Mouse (Mus musculus): ENCODE data around the gene Usp48.

Gene Usp48

GRCm38 (mm10) chr4:137687234-137687825 lies 93.8 kb downstream of the Usp48 start:
- DNase-seq (ENCODE audit: low spot score), result no peak

GRCm38 (mm10) chr4:137692107-137692902 lies 98.8 kb downstream of the Usp48 start:
- DNase-seq (ENCODE audit: low spot score), result no peak

GRCm38 (mm10) chr4:137695300-137695699 lies 101.7 kb downstream of the Usp48 start:
- DNase-seq (ENCODE audit: low spot score), result no peak

- DNase-seq (ENCODE audit: low spot score), result no peak
These were observed 102.3 kb downstream of the Usp48 start for GRCm38 (mm10) chr4:137695900-137696299.

GRCm38 (mm10) chr4:137697156-137697885 lies 103.8 kb downstream of the Usp48 start:
- DNase-seq (ENCODE audit: low spot score), result no peak

- DNase-seq (ENCODE audit: low spot score), result no peak
These were observed 104.8 kb downstream of the Usp48 start for GRCm38 (mm10) chr4:137698076-137698985.

GRCm38 (mm10) chr4:137699264-137700211 lies 106.0 kb downstream of the Usp48 start:
- no peak for DNase-seq (ENCODE audit: low spot score)

GRCm38 (mm10) chr4:137700960-137701359 lies 107.4 kb downstream of the Usp48 start:
- DNase-seq (ENCODE audit: low spot score), result no peak

- no peak for DNase-seq (ENCODE audit: low spot score)
These were observed 109.5 kb downstream of the Usp48 start for GRCm38 (mm10) chr4:137703077-137703476.

- DNase-seq (ENCODE audit: low spot score), result no peak
These were observed 111.0 kb downstream of the Usp48 start for GRCm38 (mm10) chr4:137704561-137704960.

GRCm38 (mm10) chr4:137705379-137705778 lies 111.8 kb downstream of the Usp48 start:
- no peak for DNase-seq (ENCODE audit: low spot score)

- no peak for DNase-seq (ENCODE audit: low spot score)
These were observed 113.0 kb downstream of the Usp48 start for GRCm38 (mm10) chr4:137706510-137706909.

GRCm38 (mm10) chr4:137707216-137707990 lies 113.8 kb downstream of the Usp48 start:
- peak; percentile 50 for DNase-seq (ENCODE audit: low spot score)
